Mouse (Mus musculus) testis, adult 2 months (tissue): ENCODE measurements at regions not wholly inside any gene's neighbourhood (a gene's known extent, or its start where the extent isn't known, plus 50 kb on each side); places are given as distances from the start of the nearest gene placed in this dataset.

ENCODE experiments used
- CTCF ChIP-seq: fragments of 200-500 bp; IDR thresholded peaks from 2 replicates; pipeline ENCODE4 v1.5.1; 2012; ENCODE audit warnings: low read depth, mild to moderate bottlenecking, inconsistent platforms, low read length, moderate library complexity; ENCODE audit not compliant: control insufficient read depth, insufficient read depth, insufficient replicate concordance
- POLR2A ChIP-seq: fragments of 200-500 bp; IDR thresholded peaks from 2 replicates; pipeline ENCODE4 v1.6.1; 2012; ENCODE audit warnings: low read depth, mild to moderate bottlenecking, inconsistent platforms, low read length, moderate library complexity; ENCODE audit not compliant: control insufficient read depth

DNA sequence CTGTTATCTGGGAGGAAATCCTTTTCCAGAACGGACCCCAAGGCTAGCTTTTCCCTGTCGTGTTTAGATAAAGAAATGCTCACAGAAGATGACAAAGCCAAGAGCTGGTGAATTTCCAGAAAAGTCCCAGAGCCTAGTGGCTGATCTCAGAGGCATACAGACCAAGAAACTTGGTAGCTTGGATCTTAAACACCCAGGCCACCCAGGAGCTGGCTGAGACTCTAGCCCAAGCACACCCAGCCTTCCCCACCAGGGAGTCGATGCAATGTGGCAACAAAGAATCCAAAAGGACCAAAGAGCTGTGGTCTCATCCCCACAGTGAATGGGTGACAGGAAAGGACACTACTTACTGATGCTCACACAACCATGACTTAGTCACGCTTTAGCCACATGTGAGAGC is 513.8 kb downstream of the Dok5 start:
- TF ChIP-seq CTCF (no peak), POLR2A (no peak)
